Mouse (Mus musculus): ENCODE measurements around the gene Lrrk1.

DNA sequence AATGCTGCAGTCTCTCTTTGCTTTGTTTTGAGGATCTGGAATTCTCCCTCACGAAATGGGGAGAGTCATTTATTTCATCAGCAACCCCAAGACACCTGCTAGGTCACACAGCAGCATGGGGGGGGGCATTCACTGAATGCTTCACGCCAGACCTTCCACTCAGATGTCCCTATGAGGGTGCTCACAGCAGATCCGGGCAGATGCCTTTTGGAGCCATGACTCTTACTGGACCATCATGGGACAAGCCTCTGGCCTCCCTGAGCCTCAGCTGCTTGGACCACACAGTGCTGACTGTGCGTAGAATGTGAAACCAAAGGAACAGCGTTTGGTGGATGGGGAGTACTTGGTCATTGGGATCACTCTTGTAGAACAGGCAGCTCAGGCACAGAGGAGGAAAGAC is 142.5 kb downstream of the Lrrk1 start:
- no peak for TF ChIP-seq GATA2 (IDR thresholded peaks at IDR 0.05; ENCODE audit: borderline replicate concordance, low read depth, low read length)
- TF ChIP-seq GATA1 (IDR thresholded peaks at IDR 0.05; ENCODE audit: borderline replicate concordance, low read length): no peak

Measured in G1E (cell line).